Mouse (Mus musculus) bone marrow, adult 2 months (tissue): ENCODE measurements around the gene 4930470P17Rik.

Source experiments
- CTCF ChIP-seq: fragments of 200-500 bp; IDR thresholded peaks from 2 replicates; pipeline ENCODE4 v1.5.1; 2011; ENCODE audit warnings: low read length, control low read depth; ENCODE audit not compliant: control insufficient read depth, insufficient read depth
- POLR2A ChIP-seq: fragments of 200-500 bp; IDR thresholded peaks from 2 replicates; pipeline ENCODE4 v1.6.1; 2011; ENCODE audit warnings: low read depth, mild to moderate bottlenecking, control low read depth, low read length, borderline replicate concordance; ENCODE audit not compliant: control insufficient read depth

DNA sequence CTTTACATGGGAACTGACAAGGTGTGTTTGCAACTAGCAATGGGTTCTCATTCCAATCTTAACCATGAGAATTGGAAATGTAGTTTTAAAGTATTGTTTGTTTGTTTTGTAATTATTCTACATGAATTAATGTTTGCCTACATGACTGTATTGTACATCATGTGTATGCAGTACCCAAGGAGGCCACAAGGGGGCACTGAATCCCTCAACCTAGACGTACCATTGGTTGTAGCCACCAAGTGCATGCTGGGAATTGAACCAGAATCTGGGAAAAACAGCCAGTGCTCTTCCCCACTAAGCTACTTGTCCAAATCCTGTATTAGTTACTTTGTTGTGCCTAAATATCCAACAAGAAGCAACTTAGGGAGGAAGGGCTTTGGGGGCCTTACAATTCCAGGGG is 49.7 kb upstream of the 4930470P17Rik start:
- TF ChIP-seq POLR2A = no peak
- no peak for TF ChIP-seq CTCF
